Mouse (Mus musculus) embryonic facial prominence, embryonic 11.5 days (tissue): ENCODE measurements around the gene Hif3a. TPM values are rescaled to one million over a fixed set of nuclear protein-coding genes. Genes with fewer than 3 reads are reported as not detected.

Experiments used
- ATAC-seq: fragments of 200-750 bp; cut with Nextera tagmentation; replicated peaks from 2 replicates; pipeline ENCODE4 v1.8.0; 2017; ENCODE audit warnings: low read depth; ENCODE audit not compliant: insufficient number of reproducible peaks, low FRiP score, low TSS enrichment
- DNase-seq: peaks from one replicate; pipeline ENCODE4 v3.0.0-alpha.2; 2015; ENCODE audit warnings: low spot score
- H3K27ac ChIP-seq: fragments of 300-500 bp; sonication (generic); replicated peaks from 2 replicates; pipeline ENCODE4 v1.5.1; 2014; ENCODE audit warnings: mild to moderate bottlenecking, low read depth, low read length, control low read depth
- H3K27me3 ChIP-seq: fragments of 300-500 bp; sonication (generic); 2 replicates; pipeline ENCODE4 v1.6.1; 2014; ENCODE audit warnings: mild to moderate bottlenecking, low read length, moderate library complexity, mixed read lengths; ENCODE audit not compliant: control insufficient read depth, insufficient read depth
- H3K36me3 ChIP-seq: fragments of 300-500 bp; sonication (generic); replicated peaks from 2 replicates; pipeline ENCODE4 v1.6.1; 2014; ENCODE audit warnings: low read depth, mild to moderate bottlenecking, low read length, moderate library complexity, mixed read lengths; ENCODE audit not compliant: control insufficient read depth, insufficient read depth
- H3K4me1 ChIP-seq: fragments of 300-500 bp; sonication (generic); 2 replicates; pipeline ENCODE4 v1.6.1; 2014; ENCODE audit warnings: low read length, mixed read lengths; ENCODE audit not compliant: control insufficient read depth, insufficient read depth
- H3K4me2 ChIP-seq: fragments of 300-500 bp; sonication (generic); 2 replicates; pipeline ENCODE4 v1.6.1; 2014; ENCODE audit warnings: low read depth, mild to moderate bottlenecking, control low read depth, low read length, moderate library complexity
- H3K4me3 ChIP-seq: fragments of 300-500 bp; sonication (generic); 2 replicates; pipeline ENCODE4 v1.5.1; 2014; ENCODE audit warnings: low read depth, low read length, control low read depth
- H3K9ac ChIP-seq: fragments of 300-500 bp; sonication (generic); replicated peaks from 2 replicates; pipeline ENCODE4 v1.6.1; 2014; ENCODE audit warnings: mild to moderate bottlenecking, control low read depth, low read length
- H3K9me3 ChIP-seq: fragments of 300-500 bp; sonication (generic); replicated peaks from 2 replicates; pipeline ENCODE4 v1.6.1; 2016; ENCODE audit warnings: mild to moderate bottlenecking, low read length, inconsistent platforms, mixed read lengths; ENCODE audit not compliant: control insufficient read depth
- WGBS: fragments of 180-500 bp; shearing (Covaris S2); extraction: QIAGEN DNeasy Blood & Tissue Kit; methylation state at CpG from one replicate; pipeline ENCODE4 v1.1.7; 2014; 5-methylcytosine and 5-hydroxymethylcytosine counted together
- polyA plus RNA-seq: library from polyadenylated mRNA; unstranded; fragments of >200 nt; fragmentation: Nextera tagmentation; extraction: Ambion mirVana; gene quantifications from 2 replicates; pipeline ENCODE4 v1.2.1, GENCODE M21; 2014

Hif3a gene
- polyA plus RNA-seq, 1 experiment from 2014 or later, result 6.7 TPM

GRCm38 (mm10) chr7:16999650-17000049 is 62.6 kb downstream of the Hif3a start:
- 0 out of 2 replicates have a peak, but pooled peaks cover 3% of the 10 kb centered on the region for H3K36me3 ChIP-seq

GRCm38 (mm10) chr7:16999233-16999632 is 63.0 kb downstream of the Hif3a start:
- 74% methylated on average over 4 of the region's 4 CpGs for WGBS
- DNase-seq, result no peak
- ATAC-seq, result no peak

More at GRCm38 (mm10) chr7:16999650-17000049, 62.6 kb downstream of the Hif3a start:
- Histone ChIP-seq H3K9ac (no peak overlapping the region), H3K9me3 (no peaks in the 10 kb centered on the region), H3K27me3 (no peaks in the 10 kb centered on the region), H3K27ac (no peak overlapping the region), H3K4me2 (no peak overlapping the region), H3K4me3 (no peak overlapping the region), H3K4me1 (peaks cover 10% of the 10 kb centered on the region)
- DNase-seq (peak; percentile 89), ATAC-seq (no peak)
- WGBS, result 21% methylated on average over 4 of the region's 4 CpGs

GRCm38 (mm10) chr7:16995345-16995744 is 66.9 kb downstream of the Hif3a start:
- Histone ChIP-seq H3K9ac (no peak overlapping the region; the same call in 1 of the 2 replicates), H3K9me3 (no peaks in the 10 kb centered on the region), H3K4me3 (peak overlapping the region; percentile 68), H3K36me3 (0 out of 2 replicates have a peak, but pooled peaks cover 3% of the 10 kb centered on the region), H3K4me1 (peaks cover 10% of the 10 kb centered on the region), H3K27me3 (no peaks in the 10 kb centered on the region), H3K27ac (no peak overlapping the region), H3K4me2 (peak overlapping the region; percentile 78)
- WGBS, result 90% methylated on average over 4 of the region's 4 CpGs
- DNase-seq (no peak), ATAC-seq (no peak)

More at GRCm38 (mm10) chr7:16999233-16999632, 63.0 kb downstream of the Hif3a start:
- Histone ChIP-seq H3K4me3 (no peak overlapping the region), H3K4me2 (no peak overlapping the region), H3K4me1 (peaks cover 10% of the 10 kb centered on the region), H3K27ac (no peak overlapping the region), H3K36me3 (0 out of 2 replicates have a peak, but pooled peaks cover 3% of the 10 kb centered on the region), H3K9ac (no peak overlapping the region), H3K9me3 (no peaks in the 10 kb centered on the region), H3K27me3 (no peaks in the 10 kb centered on the region)

- peaks cover 10% of the 10 kb centered on the region for H3K4me1 ChIP-seq
- peak; percentile 5 for DNase-seq
- peak overlapping the region; percentile 52 for H3K27ac ChIP-seq
- H3K9ac ChIP-seq, result peak overlapping the region; percentile 77
- H3K4me2 ChIP-seq, result peak overlapping the region; percentile 78
- no peak for ATAC-seq
- 0 out of 2 replicates have a peak, but pooled peaks cover under 1% of the 10 kb centered on the region for H3K36me3 ChIP-seq
- no peaks in the 10 kb centered on the region; the same call in 1 of the 2 replicates for H3K9me3 ChIP-seq
- no peaks in the 10 kb centered on the region for H3K27me3 ChIP-seq
- 6% methylated on average over 20 of the region's 20 CpGs for WGBS
- H3K4me3 ChIP-seq, result peak overlapping the region; percentile 68
Measured at GRCm38 (mm10) chr7:16994400-16994799, 67.8 kb downstream of the Hif3a start.

GRCm38 (mm10) chr7:16993651-16994399 is 68.4 kb downstream of the Hif3a start:
- ATAC-seq (peak; percentile 92), DNase-seq (peak; percentile 91)
- no peaks in the 10 kb centered on the region for H3K36me3 ChIP-seq
- peak overlapping the region; percentile 78 for H3K4me2 ChIP-seq
- no peaks in the 10 kb centered on the region for H3K27me3 ChIP-seq
- peaks cover 10% of the 10 kb centered on the region for H3K4me1 ChIP-seq
- peak overlapping the region; percentile 77 for H3K9ac ChIP-seq
- no peaks in the 10 kb centered on the region; the same call in 1 of the 2 replicates for H3K9me3 ChIP-seq
- peak overlapping the region; percentile 52 for H3K27ac ChIP-seq
- under 1% methylated on average over 27 of the region's 27 CpGs for WGBS
- H3K4me3 ChIP-seq, result peak overlapping the region; percentile 68

GRCm38 (mm10) chr7:16992451-16992807 is 69.8 kb downstream of the Hif3a start, which contains the start of gene Ccdc8:
Gene Ccdc8 (plus strand): TSS chr7:16992708.
- no peak for ATAC-seq
- DNase-seq, result no peak
- Histone ChIP-seq H3K27me3 (no peaks in the 10 kb centered on the region), H3K4me3 (peak within 1 kb of the TSS; percentile 68), H3K9ac (peak within 1 kb of the TSS; percentile 77), H3K9me3 (no peaks in the 10 kb centered on the region; the same call in 1 of the 2 replicates), H3K4me2 (peak within 1 kb of the TSS; percentile 78), H3K36me3 (no peaks in the 10 kb centered on the region), H3K27ac (peak within 1 kb of the TSS; percentile 82), H3K4me1 (peaks cover 10% of the 10 kb centered on the region)
- 93% methylated on average over 5 of the region's 5 CpGs for WGBS

- Histone ChIP-seq H3K4me2 (peak overlapping the region; percentile 16; the same call in 1 of the 2 replicates), H3K9me3 (no peaks in the 10 kb centered on the region; the same call in 1 of the 2 replicates), H3K4me1 (peaks cover 10% of the 10 kb centered on the region), H3K9ac (peak overlapping the region; percentile 10), H3K4me3 (no peak overlapping the region), H3K27ac (peak overlapping the region; percentile 82), H3K36me3 (no peaks in the 10 kb centered on the region), H3K27me3 (no peaks in the 10 kb centered on the region)
- DNase-seq (peak; percentile 89), ATAC-seq (peak; percentile 63)
- 61% methylated on average over 18 of the region's 18 CpGs for WGBS
Measured at GRCm38 (mm10) chr7:16991681-16992450, 70.4 kb downstream of the Hif3a start.
